Mouse (Mus musculus) embryonic facial prominence, embryonic 14.5 days (tissue): ENCODE results near the gene Ifi35. TPM values are rescaled to one million over a fixed set of nuclear protein-coding genes. Genes with fewer than 3 reads are reported as not detected.
A peak's percentile ranks its signal among the peaks of the same experiment; 100 is the strongest.

ENCODE experiments used
- ATAC-seq: fragments of 200-750 bp; cut with Nextera tagmentation; 2 replicates; pipeline ENCODE4 v1.8.0; 2017; ENCODE audit warnings: low read depth, moderate number of reproducible peaks, moderate TSS enrichment
- DNase-seq: peaks from one replicate; pipeline ENCODE4 v3.0.0-alpha.2; 2015; ENCODE audit warnings: low spot score
- H3K27ac ChIP-seq: fragments of 300-500 bp; sonication (generic); replicated peaks from 2 replicates; pipeline ENCODE4 v1.5.1; 2014; ENCODE audit warnings: low read depth, mild to moderate bottlenecking, low read length, moderate library complexity
- H3K27me3 ChIP-seq: fragments of 300-500 bp; sonication (generic); replicated peaks from 2 replicates; pipeline ENCODE4 v1.6.1; 2014; ENCODE audit warnings: low read length; ENCODE audit not compliant: control insufficient read depth, insufficient read depth
- H3K36me3 ChIP-seq: fragments of 300-500 bp; sonication (generic); 2 replicates; pipeline ENCODE4 v1.6.1; 2014; ENCODE audit warnings: low read length, mixed read lengths; ENCODE audit not compliant: control insufficient read depth, insufficient read depth
- H3K4me1 ChIP-seq: fragments of 300-500 bp; sonication (generic); 2 replicates; pipeline ENCODE4 v1.6.1; 2014; ENCODE audit warnings: antibody characterized with exemption, low read length; ENCODE audit not compliant: control insufficient read depth, insufficient read depth
- H3K4me2 ChIP-seq: fragments of 300-500 bp; sonication (generic); 2 replicates; pipeline ENCODE4 v1.6.1; 2014; ENCODE audit warnings: low read depth, mild to moderate bottlenecking, low read length, moderate library complexity, mixed read lengths
- H3K4me3 ChIP-seq: fragments of 300-500 bp; sonication (generic); 2 replicates; pipeline ENCODE4 v1.5.1; 2014; ENCODE audit warnings: low read depth, mild to moderate bottlenecking, low read length
- H3K9ac ChIP-seq: fragments of 300-500 bp; sonication (generic); 2 replicates; pipeline ENCODE4 v1.6.1; 2014; ENCODE audit warnings: low read depth, mild to moderate bottlenecking, low read length, moderate library complexity, mixed read lengths
- H3K9me3 ChIP-seq: fragments of 300-500 bp; sonication (generic); 2 replicates; pipeline ENCODE4 v1.6.1; 2016; ENCODE audit warnings: low read length; ENCODE audit not compliant: control insufficient read depth
- WGBS: fragments of 180-500 bp; shearing (Covaris S2); extraction: QIAGEN DNeasy Blood & Tissue Kit; methylation state at CpG from one replicate; pipeline ENCODE4 v1.1.7; 2014; 5-methylcytosine and 5-hydroxymethylcytosine counted together
- polyA plus RNA-seq: library from polyadenylated mRNA; unstranded; fragments of >200 nt; fragmentation: Nextera tagmentation; extraction: Ambion mirVana; gene quantifications from 2 replicates; pipeline ENCODE4 v1.2.1, GENCODE M21; 2014

The Ifi35 gene
- polyA plus RNA-seq, result 14.1 and 14.3 TPM in 2 replicates

DNA sequence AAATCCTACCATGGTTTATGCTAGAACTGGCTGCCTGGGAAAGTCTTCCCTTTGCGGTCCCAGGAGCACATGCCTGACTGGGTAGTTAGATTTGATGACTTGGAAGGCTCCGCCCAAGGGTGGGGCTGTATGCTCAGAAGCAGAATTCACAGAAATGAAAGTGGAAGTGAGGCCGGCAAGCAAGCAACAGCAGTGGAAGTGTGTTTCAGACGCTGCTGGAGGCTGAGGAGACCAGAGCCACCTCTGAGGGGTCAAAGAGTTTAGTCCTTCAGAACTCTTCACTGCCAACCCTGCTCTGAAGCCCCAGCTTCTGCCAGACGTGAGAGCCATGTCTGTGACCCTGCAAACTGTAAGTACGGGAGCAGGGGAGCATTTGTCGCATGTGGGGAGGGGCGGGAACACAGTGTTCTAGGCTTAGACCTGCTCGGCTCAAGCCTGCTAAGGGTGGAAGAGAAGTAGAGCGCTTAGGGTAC lies at the start of gene Ifi35:
Ifi35 (plus strand) TSS at position 134 of the 473 bp plus-strand sequence.
- no peaks in the 10 kb centered on the region for H3K27me3 ChIP-seq
- H3K4me2 ChIP-seq, result peak within 1 kb of the TSS; percentile 49
- ATAC-seq, result peak; percentile 76
- WGBS, result 26% methylated on average over 10 of the region's 10 CpGs
- H3K27ac ChIP-seq, result peak within 1 kb of the TSS; percentile 41
- peaks cover 6% of the 10 kb centered on the region for H3K4me1 ChIP-seq
- H3K9ac ChIP-seq, result peak within 1 kb of the TSS; percentile 48
- no peaks in the 10 kb centered on the region for H3K9me3 ChIP-seq
- peaks cover 27% of the 10 kb centered on the region for H3K36me3 ChIP-seq
- peak; percentile 92 for DNase-seq
- H3K4me3 ChIP-seq, result peak within 1 kb of the TSS; percentile 24

DNA sequence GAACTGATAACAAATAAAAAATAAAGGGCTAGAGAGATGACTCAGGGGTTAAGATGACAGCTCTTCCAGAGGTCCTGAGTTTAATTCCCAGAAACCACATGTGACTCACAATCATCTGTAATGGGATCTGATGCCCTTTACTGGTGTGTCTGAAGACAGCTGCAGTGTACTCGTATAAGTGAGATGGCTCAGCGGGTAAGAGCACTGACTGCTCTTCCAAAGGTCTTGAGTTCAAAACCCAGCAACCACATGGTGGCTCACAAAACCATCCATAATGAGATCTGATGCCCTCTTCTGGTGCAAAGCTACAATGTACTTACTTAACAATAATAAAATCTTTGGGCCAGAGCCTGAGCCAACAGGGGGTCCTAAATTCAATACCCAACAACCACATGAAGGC lies 32.9 kb upstream of the Ifi35 start:
- Histone ChIP-seq H3K9ac (no peak overlapping the region), H3K36me3 (peaks cover 37% of the 10 kb centered on the region), H3K4me1 (peaks cover 4% of the 10 kb centered on the region; the same call in 1 of the 2 replicates), H3K27ac (no peak overlapping the region), H3K9me3 (no peaks in the 10 kb centered on the region), H3K27me3 (no peaks in the 10 kb centered on the region), H3K4me3 (no peak overlapping the region), H3K4me2 (no peak overlapping the region)
- no peak for ATAC-seq
- DNase-seq, result no peak
- WGBS, result 82% methylated on average over 2 of the region's 2 CpGs

DNA sequence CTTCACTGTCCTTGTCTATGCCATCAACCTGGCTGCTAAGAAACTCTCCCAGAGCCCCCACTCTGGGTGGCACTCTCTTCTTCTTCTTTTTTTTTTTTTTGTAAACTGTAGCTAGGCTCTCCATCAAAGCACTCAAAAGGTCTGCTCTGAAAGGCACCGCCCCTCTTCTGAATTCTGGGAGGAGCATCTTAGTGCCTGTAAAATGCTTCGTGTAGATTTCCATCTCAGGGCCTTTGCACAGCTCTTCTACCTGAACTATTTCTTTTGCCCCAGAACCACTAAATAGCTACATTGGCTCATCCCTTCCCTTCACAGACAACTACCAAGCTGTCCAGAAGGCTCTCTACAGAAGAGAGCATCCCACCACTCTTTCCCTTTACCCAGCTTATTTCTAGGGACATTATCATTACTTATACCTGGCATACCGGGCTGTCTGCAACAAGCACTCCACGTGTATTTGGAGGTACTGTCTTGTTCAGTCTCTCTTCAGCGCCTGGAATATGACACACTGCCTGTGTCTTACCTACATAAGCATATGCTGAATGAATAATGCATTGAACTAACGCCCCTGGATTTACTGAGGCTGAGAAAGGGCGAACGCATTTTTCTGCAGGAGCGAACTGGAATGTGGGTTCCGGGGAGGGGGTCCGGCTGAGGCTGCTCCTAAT lies 31.6 kb upstream of the Ifi35 start:
- WGBS, result 2% methylated on average over 11 of the region's 11 CpGs
- H3K27me3 ChIP-seq, result no peaks in the 10 kb centered on the region
- H3K27ac ChIP-seq, result peak overlapping the region; percentile 63
- peaks cover 4% of the 10 kb centered on the region; the same call in 1 of the 2 replicates for H3K4me1 ChIP-seq
- H3K4me3 ChIP-seq, result peak overlapping the region; percentile 74
- H3K36me3 ChIP-seq, result peaks cover 24% of the 10 kb centered on the region
- H3K9me3 ChIP-seq, result no peaks in the 10 kb centered on the region
- DNase-seq, result no peak
- H3K9ac ChIP-seq, result peak overlapping the region; percentile 86
- H3K4me2 ChIP-seq, result peak overlapping the region; percentile 75
- ATAC-seq, result no peak; the same call in 1 of the 2 replicates

DNA sequence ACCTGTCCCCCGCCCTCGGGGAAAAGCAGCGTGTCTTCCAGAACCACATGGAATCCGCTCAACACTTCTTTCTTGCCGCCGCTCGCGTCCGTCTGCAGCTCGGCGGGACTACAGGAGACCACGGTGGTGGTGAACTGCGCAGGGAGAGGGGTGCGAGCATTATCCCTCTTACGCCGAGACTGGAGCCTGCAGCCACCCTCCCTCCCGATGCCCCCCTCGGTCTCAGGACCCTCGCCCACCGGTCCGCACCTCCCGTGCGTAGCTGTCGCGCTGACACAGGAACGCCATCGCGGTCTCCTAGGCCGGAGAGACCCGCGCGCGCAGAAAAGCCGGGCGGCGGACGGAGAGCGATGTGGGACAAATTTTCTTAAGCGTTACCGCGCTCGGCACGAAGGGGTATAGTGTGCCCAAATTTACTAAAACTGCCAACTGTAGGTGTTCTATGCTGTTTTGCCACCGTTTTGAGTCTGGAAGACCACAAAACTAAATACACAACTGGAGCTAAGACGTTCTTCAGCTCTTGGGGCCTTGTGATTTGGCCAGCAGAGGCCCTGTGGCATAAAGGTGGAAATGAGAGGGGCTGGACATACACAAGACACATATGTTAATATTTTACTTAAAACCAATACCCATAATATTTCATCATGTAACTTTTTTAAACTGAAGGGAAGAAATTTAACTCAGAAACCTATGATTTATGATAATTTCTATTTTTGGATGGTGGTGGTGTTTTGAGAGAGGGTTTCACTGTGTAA lies 30.9 kb upstream of the Ifi35 start, which contains the start of gene Aarsd1:
Aarsd1 (minus strand) TSS at position 515 of the 755 bp plus-strand sequence.
- Histone ChIP-seq H3K4me1 (peaks cover 4% of the 10 kb centered on the region; the same call in 1 of the 2 replicates), H3K9me3 (no peaks in the 10 kb centered on the region), H3K27ac (peak within 1 kb of the TSS; percentile 63), H3K36me3 (peaks cover 17% of the 10 kb centered on the region), H3K4me2 (peak within 1 kb of the TSS; percentile 75), H3K27me3 (no peaks in the 10 kb centered on the region), H3K4me3 (peak within 1 kb of the TSS; percentile 74), H3K9ac (peak within 1 kb of the TSS; percentile 86)
- DNase-seq (peak; percentile 86), ATAC-seq (peak; percentile 88)
- under 1% methylated on average over 44 of the region's 45 CpGs for WGBS

DNA sequence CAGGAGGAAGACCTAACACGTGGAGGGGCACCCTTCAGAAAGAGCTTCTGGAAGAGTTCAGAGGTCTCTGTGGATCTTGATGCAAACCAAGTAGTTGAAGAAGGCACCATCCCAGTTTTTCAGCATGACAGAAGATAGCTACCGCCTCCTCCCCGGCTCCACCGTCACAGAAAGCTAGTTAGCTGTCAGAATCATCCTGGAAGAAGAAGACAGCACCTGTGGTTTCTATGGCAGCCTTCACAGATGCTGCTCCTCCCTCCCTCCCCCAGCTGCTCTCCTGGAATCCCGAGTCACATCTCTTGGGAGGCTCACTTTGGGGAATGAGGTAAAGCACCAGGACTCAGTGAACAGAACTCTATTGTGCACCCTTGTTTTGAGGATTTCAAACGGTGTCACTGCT lies 29.2 kb upstream of the Ifi35 start:
- Histone ChIP-seq H3K9ac (no peak overlapping the region), H3K27ac (no peak overlapping the region), H3K4me2 (no peak overlapping the region), H3K4me1 (peaks cover 11% of the 10 kb centered on the region), H3K27me3 (no peaks in the 10 kb centered on the region), H3K4me3 (no peak overlapping the region), H3K36me3 (0 out of 2 replicates have a peak, but pooled peaks cover 2% of the 10 kb centered on the region), H3K9me3 (no peaks in the 10 kb centered on the region)
- DNase-seq (no peak), ATAC-seq (no peak)
- WGBS, result 59% methylated on average over 6 of the region's 6 CpGs

DNA sequence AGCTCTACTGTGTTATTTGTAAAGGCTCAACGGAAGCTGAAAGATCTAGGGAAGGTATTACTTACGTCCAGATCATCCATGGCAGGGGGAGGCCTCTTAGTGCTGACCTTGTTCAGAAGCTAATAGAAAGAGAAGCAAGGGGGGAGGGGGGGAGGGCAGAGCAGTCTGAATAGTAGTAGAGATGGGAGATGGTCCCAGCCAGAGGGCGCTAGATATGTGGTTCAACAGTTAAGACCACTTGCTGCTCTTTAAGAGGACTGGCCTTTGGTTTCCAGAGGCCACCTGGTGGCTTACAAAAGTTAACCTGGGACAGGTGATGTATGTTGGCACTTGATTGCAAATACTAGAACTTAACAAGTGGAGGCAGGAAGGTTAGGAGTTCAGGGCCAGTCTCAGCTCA lies 28.6 kb upstream of the Ifi35 start:
- no peak for ATAC-seq
- no peak overlapping the region for H3K27ac ChIP-seq
- WGBS, result 31% methylated on average over 3 of the region's 3 CpGs
- H3K9ac ChIP-seq, result no peak overlapping the region
- DNase-seq, result no peak
- H3K36me3 ChIP-seq, result no peaks in the 10 kb centered on the region
- no peak overlapping the region for H3K4me3 ChIP-seq
- peaks cover 11% of the 10 kb centered on the region for H3K4me1 ChIP-seq
- H3K9me3 ChIP-seq, result no peaks in the 10 kb centered on the region
- H3K4me2 ChIP-seq, result no peak overlapping the region
- no peaks in the 10 kb centered on the region for H3K27me3 ChIP-seq

DNA sequence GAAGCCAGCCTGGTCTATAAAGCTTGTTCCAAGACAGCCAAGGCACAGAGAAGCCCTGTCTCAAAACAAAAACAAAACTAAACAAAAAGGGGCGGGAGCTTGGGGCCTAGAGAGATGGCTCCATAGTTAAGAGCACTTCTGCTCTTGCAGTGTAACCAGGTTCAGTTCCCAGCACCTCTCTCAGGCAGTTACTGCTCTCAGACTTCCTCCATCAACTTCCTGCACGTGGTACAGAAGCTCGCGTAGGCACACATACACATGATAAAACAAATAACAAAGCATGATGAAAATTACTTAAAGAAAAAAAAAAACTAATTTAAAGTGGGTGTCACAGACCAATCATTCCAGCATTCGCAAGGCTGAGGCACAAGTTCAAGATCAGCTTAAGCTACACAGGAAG lies 28.1 kb upstream of the Ifi35 start:
- Histone ChIP-seq H3K9me3 (no peaks in the 10 kb centered on the region), H3K9ac (no peak overlapping the region), H3K4me1 (peaks cover 11% of the 10 kb centered on the region), H3K4me2 (no peak overlapping the region), H3K4me3 (no peak overlapping the region), H3K27ac (no peak overlapping the region), H3K27me3 (no peaks in the 10 kb centered on the region), H3K36me3 (no peaks in the 10 kb centered on the region)
- DNase-seq, result no peak
- ATAC-seq, result no peak
- 86% methylated on average over 5 of the region's 5 CpGs for WGBS

DNA sequence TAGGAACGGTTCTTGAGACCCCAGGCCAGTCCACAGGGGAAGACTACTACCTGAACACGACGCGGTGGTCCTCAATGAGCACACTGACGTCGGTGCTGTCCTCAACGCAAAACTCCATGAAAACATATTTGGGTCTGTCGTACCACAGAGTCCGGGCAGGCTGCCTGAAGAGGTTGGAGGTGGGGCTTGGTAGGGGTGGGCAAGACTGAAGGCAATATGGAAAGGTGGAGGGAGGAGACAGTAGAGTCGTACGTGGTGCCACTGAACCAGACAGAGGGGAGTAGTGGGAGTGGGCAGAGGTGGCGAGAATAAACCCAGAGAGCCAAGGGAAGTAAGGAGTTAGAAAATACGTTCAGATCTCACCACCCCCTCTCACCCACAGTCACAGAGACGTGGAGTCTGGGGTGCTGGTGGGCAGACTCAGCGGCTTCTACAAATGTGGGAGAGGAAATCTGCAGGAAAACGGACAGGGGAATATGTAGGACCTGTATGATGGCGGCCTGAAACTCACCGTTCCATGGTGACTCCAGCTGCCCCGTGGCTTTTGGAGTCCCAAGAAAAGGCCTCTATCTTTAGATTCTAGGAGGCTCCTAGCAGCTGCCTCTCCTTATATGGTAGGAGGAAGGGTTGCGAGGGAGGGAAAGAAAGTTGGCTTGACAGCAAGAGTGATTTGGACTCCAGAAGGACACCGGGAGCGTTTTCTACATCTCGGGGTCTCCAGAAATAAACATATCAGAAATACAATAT lies 23.9 kb upstream of the Ifi35 start, which contains the start of gene Gm27029:
Gm27029 (minus strand) TSS at position 692 of the 747 bp plus-strand sequence.
- peak; percentile 53 for DNase-seq
- 3% methylated on average over 23 of the region's 23 CpGs for WGBS
- ATAC-seq, result peak; percentile 70
- peak within 1 kb of the TSS; percentile 90 for H3K4me2 ChIP-seq
- 0 out of 2 replicates have a peak, but pooled peaks cover under 1% of the 10 kb centered on the region for H3K36me3 ChIP-seq
- H3K4me3 ChIP-seq, result peak within 1 kb of the TSS; percentile 93
- peak within 1 kb of the TSS; percentile 84 for H3K9ac ChIP-seq
- peaks cover 20% of the 10 kb centered on the region for H3K4me1 ChIP-seq
- no peaks in the 10 kb centered on the region for H3K9me3 ChIP-seq
- peak within 1 kb of the TSS; percentile 87 for H3K27ac ChIP-seq
- no peaks in the 10 kb centered on the region for H3K27me3 ChIP-seq
